Mouse (Mus musculus) G1E (cell line): ENCODE measurements at regions not wholly inside any gene's neighbourhood (a gene's known extent, or its start where the extent isn't known, plus 50 kb on each side); places are given as distances from the start of the nearest gene placed in this dataset.

Experiments
- CTCF ChIP-seq: IDR thresholded peaks from 2 replicates; pipeline ENCODE4 v1.5.1; 2012; ENCODE audit warnings: low read depth, low read length, inconsistent platforms, mixed read lengths
- GATA1 ChIP-seq: IDR thresholded peaks from 2 replicates; pipeline ENCODE4 v1.6.1; 2012; ENCODE audit warnings: borderline replicate concordance, low read length, inconsistent platforms, mixed read lengths
- GATA2 ChIP-seq: IDR thresholded peaks from 2 replicates; pipeline ENCODE4 v1.6.1; 2012; ENCODE audit warnings: low read depth, low read length, inconsistent platforms, borderline replicate concordance
- POLR2AphosphoS5 ChIP-seq: IDR thresholded peaks from 2 replicates; pipeline ENCODE4 v1.6.1; 2012; ENCODE audit warnings: low read depth, low read length, inconsistent platforms; ENCODE audit not compliant: insufficient replicate concordance
- TAL1 ChIP-seq: conservative IDR thresholded peaks from 2 replicates; pipeline ENCODE4 v1.6.1; 2012; ENCODE audit warnings: low read depth, low read length, inconsistent platforms, mixed read lengths

- TF ChIP-seq CTCF = no peak
- TF ChIP-seq GATA1 = no peak
- no peak for TF ChIP-seq POLR2AphosphoS5
- TF ChIP-seq GATA2 = no peak
- no peak for TF ChIP-seq TAL1
Measured at GRCm38 (mm10) chr17:88388441-88388951, 52.0 kb upstream of the Foxn2 start.
